Mouse (Mus musculus) CD8-positive naive resting alpha-beta T cell, adult 57 days (primary cell): ENCODE measurements around the gene Pth1r. TPM values are rescaled to one million over a fixed set of nuclear protein-coding genes. Genes with fewer than 3 reads are reported as not detected.

Experiments
- total RNA-seq: library from RNA; stranded (reverse); gene quantifications from one replicate; pipeline ENCODE4 v1.2.4, GENCODE M21; 2023

Pth1r gene
- total RNA-seq = not detected

DNA sequence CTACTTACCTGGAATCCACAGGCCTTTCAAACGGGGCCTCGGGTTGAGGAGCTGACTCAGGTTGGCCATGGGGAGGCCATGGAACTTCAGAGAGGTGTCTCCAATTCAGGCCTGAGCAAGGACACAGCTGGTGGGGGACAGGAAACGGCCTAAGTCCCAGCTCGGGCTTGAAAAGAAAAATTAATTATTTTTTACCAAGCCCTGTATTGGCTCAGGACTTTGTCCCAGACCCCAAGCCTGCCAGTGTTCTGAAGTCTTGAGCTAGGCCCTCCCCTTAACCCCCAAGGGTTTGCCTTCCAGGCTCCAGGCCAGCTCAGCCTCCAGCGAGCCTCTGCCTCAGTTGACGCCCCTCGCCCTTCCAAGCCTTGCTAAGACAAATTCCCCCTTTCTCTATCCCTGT lies at the start of gene Pth1r:
Gene Pth1r, minus strand, starts transcription at position 185 of the 400 bp plus-strand sequence.

DNA sequence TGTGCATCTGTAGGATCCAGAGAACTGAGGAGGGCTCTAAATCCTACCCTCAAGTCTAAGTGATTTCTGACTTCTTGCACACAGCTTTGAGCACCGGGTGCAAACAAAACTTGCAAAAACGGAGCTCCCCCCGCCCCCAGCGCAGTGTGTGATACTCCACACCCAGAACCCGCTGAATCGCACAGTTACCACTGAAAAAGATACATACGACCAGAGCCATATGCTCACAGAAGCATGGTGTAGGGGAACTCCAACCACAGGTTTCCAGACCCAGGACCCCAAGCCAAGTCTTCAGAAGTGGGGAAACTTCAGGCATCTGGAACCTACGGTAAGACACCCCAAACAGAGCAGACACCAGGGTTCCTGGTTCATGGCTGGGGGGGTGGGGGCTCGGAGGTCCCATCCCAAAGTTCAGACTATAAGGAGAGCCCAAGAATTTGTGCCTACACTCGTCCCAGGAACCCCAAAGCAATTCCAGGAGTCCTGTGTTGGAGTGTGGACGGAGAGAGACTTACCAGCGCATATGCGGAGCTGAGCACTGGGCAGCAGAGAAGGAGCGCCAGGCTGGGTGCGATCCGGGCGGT lies 5.1 kb downstream of the Pth1r start, which contains the start of gene Myl3:
Gene Myl3, plus strand, starts transcription at position 151 of the 584 bp plus-strand sequence.

Other genes starting within 250 kb of the Pth1r start
- 130 TPM for gene Setd2, start 214.5 kb downstream of the Pth1r start, total RNA-seq
- gene Nradd, start 122.7 kb downstream of the Pth1r start, total RNA-seq = 5.8 TPM
- 85.6 TPM for gene Nbeal2, start 93.0 kb downstream of the Pth1r start, total RNA-seq
- gene Ccdc12, start 90.6 kb downstream of the Pth1r start, total RNA-seq = 86.0 TPM
- gene Myl3, start 5.3 kb downstream of the Pth1r start, total RNA-seq = not detected
- not detected for gene Prss42, start 51.0 kb upstream of the Pth1r start, total RNA-seq
- gene Prss44, start 66.8 kb upstream of the Pth1r start, total RNA-seq = not detected
- gene Prss43, start 79.5 kb upstream of the Pth1r start, total RNA-seq = not detected
- gene Prss45, start 87.4 kb upstream of the Pth1r start, total RNA-seq = not detected
- not detected for gene Prss46, start 97.4 kb upstream of the Pth1r start, total RNA-seq
- gene Prss50, start 110.8 kb upstream of the Pth1r start, total RNA-seq = not detected
- 486 TPM for gene Als2cl, start 132.7 kb upstream of the Pth1r start, total RNA-seq
- 42.9 TPM for gene Tmie, start 133.0 kb upstream of the Pth1r start, total RNA-seq
- 4.0 TPM for gene Fam240a, start 169.7 kb upstream of the Pth1r start, total RNA-seq
- gene Tdgf1, start 199.0 kb upstream of the Pth1r start, total RNA-seq = 1.9 TPM
- not detected for gene Lrrc2, start 204.4 kb upstream of the Pth1r start, total RNA-seq
- gene Rtp3, start 243.4 kb upstream of the Pth1r start, total RNA-seq = not detected